Mouse (Mus musculus) layer of hippocampus, adult 18-20 months (tissue): ENCODE results near the gene Dennd1c. TPM values are rescaled to one million over a fixed set of nuclear protein-coding genes. Genes with fewer than 3 reads are reported as not detected.
A peak's percentile ranks its signal among the peaks of the same experiment; 100 is the strongest.

Experiments used
- DNase-seq, 2 experiments: peaks; one replicate each; pipeline ENCODE4 v3.0.0; 2022; ENCODE audit warnings: low spot score in 2 of 2
- total RNA-seq, 2 experiments: library from RNA; stranded (reverse); gene quantifications; 2 replicates each; pipeline ENCODE4 v1.2.3; 2021

Dennd1c gene
- total RNA-seq, 2 experiments from 2014 or later = 1.1 to 1.4 TPM

GRCm38 (mm10) chr17:57048816-57049215, 29.5 kb downstream of the Dennd1c start:
- DNase-seq = no peak

GRCm38 (mm10) chr17:57047406-57047805, 30.9 kb downstream of the Dennd1c start:
- DNase-seq = no peak

- DNase-seq = no peak
Measured at GRCm38 (mm10) chr17:57041554-57041953, 36.8 kb downstream of the Dennd1c start, which contains the start of gene Slc25a41. TSS of gene Slc25a41 (minus strand) at chr17:57041654.

- DNase-seq = no peak
Measured at GRCm38 (mm10) chr17:57038978-57039377, 39.3 kb downstream of the Dennd1c start.

GRCm38 (mm10) chr17:57032854-57033253, 45.5 kb downstream of the Dennd1c start:
- DNase-seq = no peak

GRCm38 (mm10) chr17:57031661-57032420, 46.5 kb downstream of the Dennd1c start:
- peak; percentile 100 for DNase-seq

- no peak for DNase-seq
Measured at GRCm38 (mm10) chr17:57030931-57031660, 47.2 kb downstream of the Dennd1c start, which contains the start of gene Khsrp. TSS of gene Khsrp (minus strand) at chr17:57031522.

- no peak for DNase-seq
Measured at GRCm38 (mm10) chr17:57029691-57030090, 48.6 kb downstream of the Dennd1c start.

- no peak for DNase-seq
Measured at GRCm38 (mm10) chr17:57027471-57027870, 50.8 kb downstream of the Dennd1c start.

GRCm38 (mm10) chr17:57020960-57021359, 57.4 kb downstream of the Dennd1c start:
- no peak for DNase-seq

GRCm38 (mm10) chr17:57019693-57020092, 58.6 kb downstream of the Dennd1c start:
- DNase-seq = no peak

Other genes starting within 250 kb of the Dennd1c start
- 1 to 10 TPM; 4.8 to 5.7 TPM for gene Rfx2, start 247.5 kb downstream of the Dennd1c start, total RNA-seq
- gene Acsbg2, start 204.1 kb downstream of the Dennd1c start, total RNA-seq = not detected
- under 1 TPM in 1 of 2 experiments, not detected in 1; 0.15 TPM for gene 1700061G19Rik, start 203.0 kb downstream of the Dennd1c start, total RNA-seq
- 10 to 100 TPM; 96.2 to 98.2 TPM for gene Mllt1, start 143.1 kb downstream of the Dennd1c start, total RNA-seq
- gene Acer1, start 96.4 kb downstream of the Dennd1c start, total RNA-seq = not detected
- 10 to 100 TPM; 68.6 to 75.6 TPM for gene Clpp, start 88.2 kb downstream of the Dennd1c start, total RNA-seq
- 10 to 100 TPM; 25.8 to 27.6 TPM for gene Alkbh7, start 81.2 kb downstream of the Dennd1c start, total RNA-seq
- not detected for gene Pspn, start 78.5 kb downstream of the Dennd1c start, total RNA-seq
- 10 to 100 TPM; 67.3 to 68.6 TPM for gene Gtf2f1, start 67.2 kb downstream of the Dennd1c start, total RNA-seq
- gene Gm17949, start 67.0 kb downstream of the Dennd1c start, total RNA-seq = under 1 TPM; 0.37 to 0.38 TPM
- 100 to 1,000 TPM; 114 to 117 TPM for gene Khsrp, start 47.0 kb downstream of the Dennd1c start, total RNA-seq
- not detected for gene Slc25a41, start 36.9 kb downstream of the Dennd1c start, total RNA-seq
- 1 to 10 TPM in 1 of 2 experiments, under 1 TPM in 1; 0.71 to 1.2 TPM for gene Crb3, start 19.4 kb downstream of the Dennd1c start, total RNA-seq
- gene Slc25a23, start 18.7 kb downstream of the Dennd1c start, total RNA-seq = 100 to 1,000 TPM; 374 to 393 TPM
- gene Tubb4a, start 9.3 kb upstream of the Dennd1c start, total RNA-seq = 100 to 1,000 TPM; 515 to 565 TPM
- 1 to 10 TPM; 1.0 to 1.2 TPM for gene Tnfsf9, start 26.8 kb upstream of the Dennd1c start, total RNA-seq
- under 1 TPM in 1 of 2 experiments, not detected in 1; 0.40 TPM for gene Cd70, start 71.3 kb upstream of the Dennd1c start, total RNA-seq
- gene Tnfsf14, start 115.7 kb upstream of the Dennd1c start, total RNA-seq = not detected
- gene C3, start 149.6 kb upstream of the Dennd1c start, total RNA-seq = 1 to 10 TPM; 1.9 to 2.5 TPM
- 10 to 100 TPM; 26.7 to 27.1 TPM for gene Gpr108, start 169.9 kb upstream of the Dennd1c start, total RNA-seq
- 1 to 10 TPM; 7.5 to 9.9 TPM for gene Trip10, start 170.9 kb upstream of the Dennd1c start, total RNA-seq
- 1 to 10 TPM; 3.9 to 4.2 TPM for gene Vav1, start 200.6 kb upstream of the Dennd1c start, total RNA-seq